Mouse (Mus musculus) embryo, embryonic 9.5 days (tissue): ENCODE measurements at regions not wholly inside any gene's neighbourhood (a gene's known extent, or its start where the extent isn't known, plus 50 kb on each side); places are given as distances from the start of the nearest gene placed in this dataset.
A peak's percentile ranks its signal among the peaks of the same experiment; 100 is the strongest.
"Not testable (repeated sequence)": the region's sequence is repeated elsewhere in the genome, so short reads cannot be mapped to it uniquely, and the experiment has no call there.

Experiments used
- DNase-seq: peaks from one replicate; pipeline ENCODE4 v3.0.0-alpha.2; 2017; ENCODE audit errors: extremely low spot score

GRCm38 (mm10) chr9:48047846-48048245 lies 114.0 kb upstream of the Nxpe4 start:
- no peak for DNase-seq

DNA sequence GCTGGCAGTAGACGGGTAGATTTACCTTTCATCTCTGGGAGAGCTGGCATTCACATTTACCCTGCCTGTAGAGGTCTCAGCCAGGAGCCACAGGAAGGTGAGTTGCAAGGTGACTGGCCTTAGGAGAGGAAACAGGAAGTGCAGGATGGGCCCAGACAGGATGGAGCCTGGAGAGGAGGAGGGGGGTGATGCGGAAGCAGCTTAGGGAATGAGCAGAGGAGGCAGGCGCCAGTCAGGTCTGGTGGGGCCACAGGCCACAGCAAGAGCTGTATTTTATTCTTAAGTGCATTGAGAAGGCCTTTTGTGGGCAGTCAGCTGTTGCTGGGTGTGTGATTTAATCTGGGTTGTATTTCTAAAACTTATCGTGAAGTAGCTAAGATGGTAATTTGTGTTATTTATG lies 108.2 kb upstream of the Nxpe4 start:
- DNase-seq: no peak

- peak; percentile 12 for DNase-seq
Measured at GRCm38 (mm10) chr9:48055246-48055645, 106.6 kb upstream of the Nxpe4 start.

DNA sequence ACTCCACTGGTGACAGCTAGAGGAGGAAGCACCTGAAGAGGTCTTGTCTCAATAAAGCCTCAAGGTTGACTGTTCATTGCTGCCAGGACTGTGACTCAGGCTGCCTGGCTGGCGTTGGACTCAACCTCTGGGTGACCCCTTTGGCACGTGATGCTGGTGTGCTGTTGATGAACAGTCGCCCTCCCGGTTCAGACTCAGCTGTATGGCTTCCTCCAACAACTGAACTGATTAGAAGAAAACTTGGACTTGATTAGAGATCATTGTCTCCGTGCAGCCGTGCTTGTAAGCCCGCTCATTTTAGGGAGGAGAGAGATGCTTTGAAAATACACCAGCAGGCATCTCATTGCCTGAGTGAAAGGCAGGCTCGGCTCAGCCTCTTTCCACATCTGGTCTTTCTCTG lies 103.2 kb upstream of the Nxpe4 start:
- DNase-seq: no peak

DNA sequence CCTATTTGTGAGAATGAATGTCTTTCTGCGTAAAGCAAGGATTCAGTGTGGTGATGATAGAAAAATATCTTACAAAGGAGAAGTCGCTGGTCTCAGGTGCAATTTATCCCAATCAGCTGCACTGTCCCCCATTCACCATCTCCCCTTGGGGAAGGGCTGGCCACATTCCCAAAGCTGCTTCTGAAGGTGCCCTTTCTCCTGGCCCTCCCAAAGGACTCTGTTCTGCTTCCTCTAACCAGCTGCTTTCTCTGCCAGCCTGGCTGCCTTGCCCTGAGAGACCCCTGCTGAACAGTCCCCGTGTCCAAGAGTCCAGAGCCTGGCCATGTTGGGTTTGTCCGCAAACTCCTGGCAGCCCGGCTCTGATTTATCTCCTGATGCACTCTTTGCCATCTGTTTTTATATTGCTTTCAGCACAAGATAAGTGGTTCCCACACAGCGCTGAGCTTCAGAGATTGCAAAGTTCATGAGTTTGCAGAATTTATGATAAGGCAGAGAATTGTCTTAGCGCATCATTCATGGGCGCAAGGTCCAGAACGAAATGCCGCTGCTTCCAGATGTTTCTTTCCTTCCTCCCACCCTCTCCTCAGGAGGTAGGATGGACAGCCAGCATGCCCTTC lies 102.2 kb upstream of the Nxpe4 start:
- no peak for DNase-seq

- DNase-seq: no peak
Measured at GRCm38 (mm10) chr9:48060996-48061395, 100.8 kb upstream of the Nxpe4 start.

DNA sequence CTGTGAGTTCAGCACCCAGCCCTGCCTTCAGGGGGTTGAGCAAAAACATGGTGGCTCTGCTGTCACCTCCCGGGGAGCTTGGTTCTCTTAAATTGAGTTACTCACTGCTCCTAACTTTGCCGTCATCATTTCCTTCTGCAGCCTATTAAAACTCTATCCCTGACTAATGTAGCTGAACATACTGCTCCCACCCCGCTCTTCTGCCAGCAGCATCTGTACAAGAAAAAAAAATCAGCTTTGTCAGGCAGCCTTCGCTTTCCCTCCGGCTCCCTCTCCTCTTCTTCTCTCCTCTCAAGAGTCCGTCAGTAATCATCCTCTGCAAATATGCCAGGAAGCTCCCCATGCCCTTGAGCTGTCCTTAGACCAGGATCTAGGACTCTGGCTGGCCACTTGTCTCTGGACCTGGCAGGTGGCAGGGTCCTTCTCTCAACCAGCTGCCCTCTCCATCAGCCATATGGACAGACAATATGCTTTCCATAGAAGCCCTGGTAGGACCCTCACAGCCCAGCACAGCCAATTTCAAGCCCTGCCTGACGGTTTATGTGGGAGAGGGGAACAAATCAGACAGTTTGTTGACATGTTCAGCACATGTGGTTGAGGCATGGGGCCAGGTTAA lies 95.0 kb upstream of the Nxpe4 start:
- DNase-seq: no peak

- no peak for DNase-seq
Measured at GRCm38 (mm10) chr9:48072592-48072991, 89.2 kb upstream of the Nxpe4 start.

GRCm38 (mm10) chr9:48073096-48073495 lies 88.7 kb upstream of the Nxpe4 start:
- no peak for DNase-seq

GRCm38 (mm10) chr9:48075661-48076240 lies 86.1 kb upstream of the Nxpe4 start:
- DNase-seq: no peak

- DNase-seq: no peak
Measured at GRCm38 (mm10) chr9:48082461-48082860, 79.4 kb upstream of the Nxpe4 start.

GRCm38 (mm10) chr9:48084196-48084595 lies 77.6 kb upstream of the Nxpe4 start:
- not testable (repeated sequence) for DNase-seq

DNA sequence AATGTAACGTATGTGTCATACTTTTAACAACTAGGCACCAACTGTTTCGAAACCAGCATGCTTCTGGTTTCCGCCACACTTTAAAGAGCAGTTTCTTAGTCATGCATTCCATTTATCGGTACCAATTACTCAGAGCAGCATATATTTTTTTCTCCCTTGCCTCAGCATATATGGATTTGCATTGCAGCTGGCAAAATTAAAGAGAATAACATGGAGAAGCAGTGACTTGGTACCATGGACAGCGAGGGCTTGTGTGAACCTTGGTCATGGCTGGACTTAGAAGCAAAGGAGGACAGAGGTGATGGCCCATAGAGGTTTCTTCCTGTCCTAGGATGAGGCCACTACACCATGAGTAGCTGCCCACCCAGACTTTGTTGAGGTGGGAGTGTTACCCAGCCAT lies 72.2 kb upstream of the Nxpe4 start:
- no peak for DNase-seq

DNA sequence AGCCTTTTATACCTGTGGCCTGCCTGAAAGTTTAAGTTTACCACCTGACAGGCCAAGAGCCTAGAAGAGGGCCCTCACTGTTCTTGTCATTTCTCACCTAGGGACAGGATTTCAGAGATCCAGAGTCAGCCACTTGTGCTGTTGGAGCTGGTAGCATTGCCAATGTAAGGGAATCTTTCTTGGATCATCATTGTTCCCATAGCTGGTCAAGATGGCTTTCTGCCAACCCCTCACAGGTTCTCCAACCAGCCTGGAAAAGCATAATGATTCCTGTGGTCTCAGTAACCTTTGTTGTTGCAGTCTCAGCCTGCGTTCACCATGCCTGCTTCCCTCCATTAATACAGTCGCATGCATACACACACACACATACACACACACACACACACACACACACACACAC lies 67.1 kb upstream of the Nxpe4 start:
- DNase-seq: no peak

GRCm38 (mm10) chr9:48099846-48100245 lies 62.0 kb upstream of the Nxpe4 start:
- DNase-seq: no peak

DNA sequence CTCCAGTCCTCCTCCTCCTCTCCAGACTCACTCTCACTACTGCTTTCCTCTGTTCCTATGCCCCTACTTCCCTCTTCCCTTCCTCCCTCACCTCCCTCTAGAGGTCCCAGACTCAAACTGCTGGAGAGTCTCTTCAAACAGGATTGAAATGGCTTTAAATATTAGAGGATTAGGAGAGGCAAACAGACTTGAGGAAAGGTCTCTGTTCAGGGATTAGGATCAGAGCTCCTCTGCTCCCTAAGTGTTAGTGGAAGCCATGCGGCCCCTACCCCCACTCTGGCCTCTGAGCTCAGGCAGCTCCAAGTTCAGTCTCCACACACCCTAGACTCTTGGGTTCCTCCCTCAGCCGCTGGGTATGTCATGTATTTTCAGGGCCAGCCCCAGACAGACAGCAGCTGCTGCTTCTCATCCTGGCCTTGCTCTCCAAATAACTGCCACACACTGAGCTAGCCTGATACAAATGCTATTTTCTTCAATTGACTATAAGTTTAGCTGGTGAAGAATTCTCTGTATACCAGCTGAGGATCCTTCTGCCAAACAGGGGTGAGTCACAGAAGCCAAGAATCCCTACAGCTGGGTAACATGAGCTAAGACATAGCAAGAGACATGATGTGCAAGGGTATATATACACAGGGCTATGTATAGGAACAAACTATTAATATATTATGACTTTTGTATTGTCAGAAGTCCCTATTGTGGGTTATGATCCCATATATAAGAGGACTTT lies 55.2 kb upstream of the Nxpe4 start:
- no peak for DNase-seq

DNA sequence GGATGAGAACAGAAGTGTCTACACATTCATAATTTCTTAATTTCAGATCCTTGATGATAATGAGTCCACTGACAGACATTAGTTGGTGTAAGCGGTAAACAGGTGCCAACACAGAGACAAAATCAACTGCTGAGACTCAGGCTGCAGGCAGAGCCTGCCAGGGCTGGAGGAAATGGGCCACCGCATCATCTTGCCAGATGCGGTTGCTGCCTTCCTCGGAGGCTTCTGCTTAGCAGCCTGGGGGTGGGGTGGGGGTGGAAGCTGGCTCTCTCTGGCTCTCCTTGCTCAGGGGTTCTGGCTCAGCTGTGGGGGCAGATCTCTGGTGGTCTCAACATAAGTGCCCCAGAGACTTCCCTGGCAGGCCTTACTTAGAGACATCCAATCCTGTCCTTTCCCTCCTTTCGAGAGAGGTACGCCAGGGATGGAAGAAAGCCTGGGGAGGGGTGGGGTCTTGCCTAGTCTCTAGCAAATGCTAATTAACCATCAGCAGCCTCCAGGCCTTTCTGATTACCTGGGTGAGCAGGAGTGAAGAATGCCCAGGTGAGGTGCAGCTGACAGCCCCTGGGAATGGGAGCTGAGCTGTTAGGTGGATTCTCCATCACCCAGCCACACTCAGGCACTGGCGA lies 52.7 kb upstream of the Nxpe4 start:
- DNase-seq: no peak

GRCm38 (mm10) chr9:48111316-48111890 lies 50.4 kb upstream of the Nxpe4 start:
- DNase-seq: peak; percentile 11
